Comparison of ENCODE assay signal across 8 mouse cellular contexts in genomic region chr19:46135297-46135696, GRCm38 (mm10). TPM values are rescaled to one million over a fixed set of nuclear protein-coding genes. Genes with fewer than 3 reads are reported as not detected.
DNase-seq lines count a peak whose midpoint lies in the region; ATAC-seq and TF ChIP-seq lines count a peak whose summit lies in the region.

No protein-coding gene starts in this region.

- no peak overlapping the region for H3K4me3 ChIP-seq in G1E (ENCODE audit: low read depth, low read length)
- peak overlapping the region; percentile 56 for H3K4me3 ChIP-seq in lung, embryonic 14.5 days (ENCODE audit: low read depth, low read length)
- H3K4me3 ChIP-seq in olfactory bulb, adult 2 months (ENCODE audit: insufficient read depth, low read depth, low read length), result peak overlapping the region; percentile 49

- H3K4me2 ChIP-seq in lung, embryonic 14.5 days, result peak overlapping the region; percentile 100

- TF ChIP-seq CTCF in G1E (IDR thresholded peaks at IDR 0.05; ENCODE audit: low read depth, low read length), result peak; percentile 88
- TF ChIP-seq CTCF in lung, embryonic 14.5 days (IDR thresholded peaks at IDR 0.05; ENCODE audit: low read depth), result peak; percentile 99
- TF ChIP-seq CTCF in olfactory bulb, adult 2 months (IDR thresholded peaks at IDR 0.05; ENCODE audit: insufficient read depth, low read depth, low read length), result peak; percentile 93

- peak; percentile 34; the same call in 1 of the 2 replicates for ATAC-seq in G1E (ENCODE audit: extremely low read depth, insufficient number of reproducible peaks, low FRiP score, poor library complexity, severe bottlenecking)
- peak; percentile 67 to 74; a peak in 3 of 4 replicates for ATAC-seq in hematopoietic stem cell, adult 5-6 weeks (replicated peaks in 1 of 2; ENCODE audit: insufficient read depth in 1 of 2, low FRiP score in 2 of 2, low TSS enrichment in 1 of 2, low read depth in 1 of 2, poor library complexity in 2 of 2, severe bottlenecking in 2 of 2)
- peak; percentile 61 for ATAC-seq in lung, embryonic 14.5 days (ENCODE audit: insufficient read depth)

- no peak overlapping the region for H3K9ac ChIP-seq in lung, embryonic 14.5 days

- peaks cover 10% of the 10 kb centered on the region for H3K9me3 ChIP-seq in G1E (replicated peaks)
- no peaks in the 10 kb centered on the region for H3K9me3 ChIP-seq in lung, embryonic 14.5 days (ENCODE audit: low read depth, low read length)

- peak; percentile 45 for DNase-seq in G1E (ENCODE audit: low spot score)
- DNase-seq in cerebellum, adult 8-10 months, result peak; percentile 92
- peak; percentile 90 for DNase-seq in forelimb bud, embryonic 11.5 days (ENCODE audit: low read depth, low spot score)
- peak; percentile 74 to 93 for DNase-seq in layer of hippocampus, adult 8-10 months (ENCODE audit: low spot score in 2 of 2)
- DNase-seq in lung, embryonic 14.5 days, result peak; percentile 96
- DNase-seq in thymus, adult 18-20 months, result peak; percentile 55 to 58

- no peaks in the 10 kb centered on the region for H3K36me3 ChIP-seq in G1E (replicated peaks)
- H3K36me3 ChIP-seq in lung, embryonic 14.5 days (ENCODE audit: insufficient read depth), result no peaks in the 10 kb centered on the region

- peaks cover 17% of the 10 kb centered on the region for H3K4me1 ChIP-seq in G1E (ENCODE audit: insufficient read depth, low read depth, low read length)
- H3K4me1 ChIP-seq in lung, embryonic 14.5 days (ENCODE audit: insufficient read depth), result peaks cover 8% of the 10 kb centered on the region; the same call in 1 of the 2 replicates
- peaks cover 30% of the 10 kb centered on the region for H3K4me1 ChIP-seq in olfactory bulb, adult 2 months (ENCODE audit: control insufficient read depth, insufficient read depth, low read length)

- WGBS in lung, embryonic 14.5 days, result under 1% methylated on average over 12 of the region's 12 CpGs
- 2% methylated on average over 12 of the region's 12 CpGs for WGBS in olfactory bulb, adult 2 months

- H3K27ac ChIP-seq in lung, embryonic 14.5 days (ENCODE audit: low read depth), result no peak overlapping the region
- no peak overlapping the region for H3K27ac ChIP-seq in olfactory bulb, adult 2 months (ENCODE audit: insufficient read depth, low read depth, low read length)

- no peak for TF ChIP-seq POLR2A in olfactory bulb, adult 2 months (IDR thresholded peaks at IDR 0.05; ENCODE audit: insufficient read depth, low read depth, low read length)

- H3K27me3 ChIP-seq in G1E (ENCODE audit: insufficient read depth, low read length), result peaks cover 54% of the 10 kb centered on the region
- peaks cover 76% of the 10 kb centered on the region for H3K27me3 ChIP-seq in lung, embryonic 14.5 days (ENCODE audit: insufficient read depth, low read length)

RNA-seq across cellular contexts. Expression of gene Elovl3, which starts 3.6 kb away (rescaled TPM):
- total RNA-seq in G1E (2014; fragmentation: Nextera tagmentation) (not detected in 2 replicates), G1E (2017) (0.06 TPM in 1 of 2 replicates, not detected in the other)
- polyA plus RNA-seq in G1E (2012), result not detected in 2 replicates
- 0.38 and 1.4 TPM in 2 replicates for total RNA-seq in hematopoietic stem cell, adult 5-6 weeks (2017)
- not detected for total RNA-seq in layer of hippocampus, adult 8-10 months (2022)
- polyA plus RNA-seq in lung, embryonic 14.5 days (2014; fragmentation: Nextera tagmentation; extraction: Ambion mirVana), result not detected in 2 replicates
- polyA plus RNA-seq in olfactory bulb, adult 2 months (2012; ENCODE audit: insufficient read depth, insufficient read length, low replicate concordance, missing spikeins), result not detected in 2 replicates

RNA-seq across cellular contexts. Expression of gene Pitx3, which starts 12.8 kb away (rescaled TPM):
- total RNA-seq in G1E (2014; fragmentation: Nextera tagmentation) (not detected in 2 replicates), G1E (2017) (not detected in 2 replicates)
- not detected in 2 replicates for polyA plus RNA-seq in G1E (2012)
- total RNA-seq in hematopoietic stem cell, adult 5-6 weeks (2017), result not detected in 2 replicates
- not detected for total RNA-seq in layer of hippocampus, adult 8-10 months (2022)
- 0.41 and 0.82 TPM in 2 replicates for polyA plus RNA-seq in lung, embryonic 14.5 days (2014; fragmentation: Nextera tagmentation; extraction: Ambion mirVana)
- polyA plus RNA-seq in olfactory bulb, adult 2 months (2012; ENCODE audit: insufficient read depth, insufficient read length, low replicate concordance, missing spikeins), result not detected in 2 replicates

RNA-seq across cellular contexts. Expression of gene Gbf1, which starts 17.0 kb away (rescaled TPM):
- total RNA-seq in G1E (2014; fragmentation: Nextera tagmentation) (111 and 133 TPM in 2 replicates), G1E (2017) (25.7 and 33.4 TPM in 2 replicates)
- 292 and 312 TPM in 2 replicates for polyA plus RNA-seq in G1E (2012)
- 37.7 and 39.6 TPM in 2 replicates for total RNA-seq in hematopoietic stem cell, adult 5-6 weeks (2017)
- total RNA-seq in layer of hippocampus, adult 8-10 months (2022), result 100 to 1,000 TPM in 1 of 4 experiments, 10 to 100 TPM in 3; 82.5 to 103 (median 87.7) TPM
- polyA plus RNA-seq in lung, embryonic 14.5 days (2014; fragmentation: Nextera tagmentation; extraction: Ambion mirVana), result 63.6 and 66.4 TPM in 2 replicates
- 348 TPM in 1 of 2 replicates, not detected in the other for polyA plus RNA-seq in olfactory bulb, adult 2 months (2012; ENCODE audit: insufficient read depth, insufficient read length, low replicate concordance, missing spikeins)

RNA-seq across cellular contexts. Expression of gene Nolc1, which starts 59.6 kb away (rescaled TPM):
- total RNA-seq in G1E (2014; fragmentation: Nextera tagmentation) (116 and 130 TPM in 2 replicates), G1E (2017) (121 and 153 TPM in 2 replicates)
- polyA plus RNA-seq in G1E (2012), result 145 and 147 TPM in 2 replicates
- 105 and 177 TPM in 2 replicates for total RNA-seq in hematopoietic stem cell, adult 5-6 weeks (2017)
- 10 to 100 TPM; 44.8 to 51.0 (median 47.7) TPM for total RNA-seq in layer of hippocampus, adult 8-10 months (2022)
- 99.3 and 105 TPM in 2 replicates for polyA plus RNA-seq in lung, embryonic 14.5 days (2014; fragmentation: Nextera tagmentation; extraction: Ambion mirVana)
- not detected in 2 replicates for polyA plus RNA-seq in olfactory bulb, adult 2 months (2012; ENCODE audit: insufficient read depth, insufficient read length, low replicate concordance, missing spikeins)

Comparison
In these comparisons a context has a peak if more than half of its experiments do, and no peak if none do; other contexts are left out.
1. DNase-seq: peak in every context shown above with its lines; median percentile 96 in lung, embryonic 14.5 days; 92 in cerebellum, adult 8-10 months; 90 in forelimb bud, embryonic 11.5 days; 84 in layer of hippocampus, adult 8-10 months; 56 in thymus, adult 18-20 months; 45 in G1E.